Mouse (Mus musculus) G1E (cell line): ENCODE results near the gene Gab1. TPM values are rescaled to one million over a fixed set of nuclear protein-coding genes. Genes with fewer than 3 reads are reported as not detected.

Source experiments
- ATAC-seq: 2 replicates; pipeline ENCODE4 v1.8.0; 2016; ENCODE audit warnings: mild to moderate bottlenecking; ENCODE audit not compliant: insufficient number of reproducible peaks, poor library complexity, low FRiP score, severe bottlenecking; ENCODE audit errors: extremely low read depth
- DNase-seq: peaks from one replicate; pipeline ENCODE4 v3.0.0; 2012; ENCODE audit warnings: low spot score
- H3K27me3 ChIP-seq: 2 replicates; pipeline ENCODE4 v1.6.1; 2012; ENCODE audit warnings: mild to moderate bottlenecking, low read length, inconsistent platforms; ENCODE audit not compliant: insufficient read depth
- H3K36me3 ChIP-seq: replicated peaks from 2 replicates; pipeline ENCODE3; 2012; ENCODE audit warnings: mild to moderate bottlenecking, inconsistent platforms
- H3K4me1 ChIP-seq: 2 replicates; pipeline ENCODE4 v1.6.1; 2012; ENCODE audit warnings: low read depth, low read length, inconsistent platforms, mixed read lengths; ENCODE audit not compliant: insufficient read depth
- H3K4me3 ChIP-seq: 2 replicates; pipeline ENCODE4 v1.5.1; 2012; ENCODE audit warnings: low read depth, mild to moderate bottlenecking, inconsistent platforms, low read length, moderate library complexity, mixed read lengths
- H3K9me3 ChIP-seq: replicated peaks from 2 replicates; pipeline ENCODE4 v1.6.1; 2012; ENCODE audit warnings: inconsistent platforms
- CTCF ChIP-seq: IDR thresholded peaks from 2 replicates; pipeline ENCODE4 v1.5.1; 2012; ENCODE audit warnings: low read depth, low read length, inconsistent platforms, mixed read lengths
- GATA1 ChIP-seq: IDR thresholded peaks from 2 replicates; pipeline ENCODE4 v1.6.1; 2012; ENCODE audit warnings: borderline replicate concordance, low read length, inconsistent platforms, mixed read lengths
- GATA2 ChIP-seq: IDR thresholded peaks from 2 replicates; pipeline ENCODE4 v1.6.1; 2012; ENCODE audit warnings: low read depth, low read length, inconsistent platforms, borderline replicate concordance
- POLR2AphosphoS5 ChIP-seq: IDR thresholded peaks from 2 replicates; pipeline ENCODE4 v1.6.1; 2012; ENCODE audit warnings: low read depth, low read length, inconsistent platforms; ENCODE audit not compliant: insufficient replicate concordance
- TAL1 ChIP-seq: conservative IDR thresholded peaks from 2 replicates; pipeline ENCODE4 v1.6.1; 2012; ENCODE audit warnings: low read depth, low read length, inconsistent platforms, mixed read lengths
- polyA plus RNA-seq: library from polyadenylated mRNA; stranded (reverse); fragments of >175 nt; gene quantifications from 2 replicates; pipeline ENCODE4 v1.2.3, GENCODE M21; 2012
- total RNA-seq, 2 experiments: library from RNA; stranded (forward) in 1 of 2; stranded (reverse) in 1 of 2; fragments of 200-1000 nt in 1 of 2; fragments of >200 nt in 1 of 2; fragmentation: Nextera tagmentation in 1 of 2; gene quantifications; 2 replicates each; pipeline ENCODE4 v1.2.3; 2014 to 2017

Gab1 gene
- total and polyA plus RNA-seq, 3 experiments = 2.7 to 20.8 (median 4.4) TPM

- ATAC-seq = peak; percentile 34; the same call in 1 of the 2 replicates
- TF ChIP-seq GATA1 (no peak), GATA2 (no peak), CTCF (no peak), TAL1 (no peak), POLR2AphosphoS5 (no peak)
- Histone ChIP-seq H3K9me3 (no peaks in the 10 kb centered on the region), H3K4me1 (no peaks in the 10 kb centered on the region; the same call in 1 of the 2 replicates), H3K27me3 (no peaks in the 10 kb centered on the region), H3K36me3 (peaks cover 24% of the 10 kb centered on the region), H3K4me3 (no peak overlapping the region)
- DNase-seq = no peak
Observed at GRCm38 (mm10) chr8:80789324-80789723, 91.0 kb downstream of the Gab1 start.

GRCm38 (mm10) chr8:80784559-80784958 lies 95.8 kb downstream of the Gab1 start:
- no peaks in the 10 kb centered on the region for H3K27me3 ChIP-seq
- H3K4me3 ChIP-seq = no peak overlapping the region
- H3K9me3 ChIP-seq = no peaks in the 10 kb centered on the region
- no peaks in the 10 kb centered on the region for H3K4me1 ChIP-seq
- no peak for DNase-seq
- TF ChIP-seq GATA1 (no peak), GATA2 (no peak), CTCF (no peak), POLR2AphosphoS5 (no peak), TAL1 (no peak)
- peaks cover 25% of the 10 kb centered on the region for H3K36me3 ChIP-seq
- ATAC-seq = no peak

GRCm38 (mm10) chr8:80783271-80783670 lies 97.0 kb downstream of the Gab1 start:
- Histone ChIP-seq H3K9me3 (no peaks in the 10 kb centered on the region), H3K4me3 (no peak overlapping the region), H3K36me3 (peaks cover 24% of the 10 kb centered on the region), H3K27me3 (no peaks in the 10 kb centered on the region), H3K4me1 (no peaks in the 10 kb centered on the region)
- no peak for ATAC-seq
- TF ChIP-seq GATA2 (no peak), GATA1 (no peak), TAL1 (no peak), POLR2AphosphoS5 (no peak), CTCF (no peak)
- no peak for DNase-seq

- Histone ChIP-seq H3K36me3 (peaks cover 29% of the 10 kb centered on the region), H3K27me3 (no peaks in the 10 kb centered on the region), H3K9me3 (no peaks in the 10 kb centered on the region), H3K4me1 (no peaks in the 10 kb centered on the region), H3K4me3 (no peak overlapping the region)
- TF ChIP-seq GATA1 (no peak), GATA2 (no peak), POLR2AphosphoS5 (no peak), TAL1 (no peak), CTCF (no peak)
- no peak for ATAC-seq
- DNase-seq = no peak
Observed at GRCm38 (mm10) chr8:80781338-80781737, 99.0 kb downstream of the Gab1 start.

- Histone ChIP-seq H3K9me3 (no peaks in the 10 kb centered on the region), H3K36me3 (peaks cover 31% of the 10 kb centered on the region), H3K4me3 (no peak overlapping the region), H3K4me1 (no peaks in the 10 kb centered on the region), H3K27me3 (no peaks in the 10 kb centered on the region)
- no peak for DNase-seq
- TF ChIP-seq CTCF (no peak), POLR2AphosphoS5 (no peak), GATA2 (no peak), GATA1 (no peak), TAL1 (no peak)
- ATAC-seq = no peak
Observed at GRCm38 (mm10) chr8:80780271-80780670, 100.0 kb downstream of the Gab1 start.

GRCm38 (mm10) chr8:80776436-80776835 lies 103.9 kb downstream of the Gab1 start:
- Histone ChIP-seq H3K27me3 (no peaks in the 10 kb centered on the region), H3K4me3 (no peak overlapping the region), H3K4me1 (no peaks in the 10 kb centered on the region), H3K36me3 (peaks cover 28% of the 10 kb centered on the region), H3K9me3 (no peaks in the 10 kb centered on the region)
- TF ChIP-seq CTCF = no peak
- no peak for TF ChIP-seq POLR2AphosphoS5
- DNase-seq (no peak), ATAC-seq (no peak)
